Mouse (Mus musculus): ENCODE results near the gene Pced1b. TPM values are rescaled to one million over a fixed set of nuclear protein-coding genes. Genes with fewer than 3 reads are reported as not detected.

Pced1b gene
- polyA plus RNA-seq, 1 experiment from 2014 or later: 5.7 TPM

- H3K36me3 ChIP-seq (ENCODE audit: control insufficient read depth, insufficient read depth, low read length): no peaks in the 10 kb centered on the region
- DNase-seq: no peak
Observed at GRCm38 (mm10) chr15:97249322-97249721, 2.4 kb downstream of the Pced1b start.

GRCm38 (mm10) chr15:97252493-97253034, 5.7 kb downstream of the Pced1b start:
- DNase-seq (no peak), ATAC-seq (ENCODE audit: low FRiP score, low TSS enrichment) (no peak)
- H3K9me3 ChIP-seq (ENCODE audit: control insufficient read depth, low read length): no peaks in the 10 kb centered on the region
- no peak overlapping the region for H3K4me3 ChIP-seq (replicated peaks; ENCODE audit: low read depth, low read length)
- H3K27ac ChIP-seq (replicated peaks; ENCODE audit: low read depth, low read length): no peak overlapping the region
- peaks cover 5% of the 10 kb centered on the region; the same call in 1 of the 2 replicates for H3K4me1 ChIP-seq (ENCODE audit: control insufficient read depth, insufficient read depth, low read length)
- H3K36me3 ChIP-seq (ENCODE audit: control insufficient read depth, insufficient read depth, low read length): no peaks in the 10 kb centered on the region
- no peaks in the 10 kb centered on the region for H3K27me3 ChIP-seq (ENCODE audit: control insufficient read depth, insufficient read depth, low read length)
- WGBS: 85% methylated on average over 8 of the region's 8 CpGs
- no peak overlapping the region for H3K9ac ChIP-seq (replicated peaks; ENCODE audit: low read length)
- H3K4me2 ChIP-seq (ENCODE audit: low read length): no peak overlapping the region

More at GRCm38 (mm10) chr15:97249322-97249721, 2.4 kb downstream of the Pced1b start:
- Histone ChIP-seq H3K4me2 (ENCODE audit: low read length) (no peak overlapping the region), H3K27me3 (ENCODE audit: control insufficient read depth, insufficient read depth, low read length) (no peaks in the 10 kb centered on the region; the same call in 1 of the 2 replicates), H3K9ac (replicated peaks; ENCODE audit: low read length) (no peak overlapping the region), H3K4me3 (replicated peaks; ENCODE audit: low read depth, low read length) (no peak overlapping the region), H3K9me3 (ENCODE audit: control insufficient read depth, low read length) (no peaks in the 10 kb centered on the region), H3K4me1 (ENCODE audit: control insufficient read depth, insufficient read depth, low read length) (peaks cover 12% of the 10 kb centered on the region; the same call in 1 of the 2 replicates), H3K27ac (replicated peaks; ENCODE audit: low read depth, low read length) (no peak overlapping the region)
- ATAC-seq (ENCODE audit: low FRiP score, low TSS enrichment): no peak
- WGBS: 95% methylated on average over 10 of the region's 10 CpGs

GRCm38 (mm10) chr15:97254375-97254774, 7.5 kb downstream of the Pced1b start:
- 98% methylated on average over 4 of the region's 4 CpGs for WGBS
- no peaks in the 10 kb centered on the region for H3K4me1 ChIP-seq (ENCODE audit: control insufficient read depth, insufficient read depth, low read length)

GRCm38 (mm10) chr15:97255800-97256199, 8.9 kb downstream of the Pced1b start:
- no peaks in the 10 kb centered on the region for H3K4me1 ChIP-seq (ENCODE audit: control insufficient read depth, insufficient read depth, low read length)
- H3K4me2 ChIP-seq (ENCODE audit: low read length): no peak overlapping the region
- no peaks in the 10 kb centered on the region for H3K9me3 ChIP-seq (ENCODE audit: control insufficient read depth, low read length)
- H3K4me3 ChIP-seq (replicated peaks; ENCODE audit: low read depth, low read length): no peak overlapping the region
- H3K36me3 ChIP-seq (ENCODE audit: control insufficient read depth, insufficient read depth, low read length): no peaks in the 10 kb centered on the region
- H3K9ac ChIP-seq (replicated peaks; ENCODE audit: low read length): no peak overlapping the region
- no peaks in the 10 kb centered on the region for H3K27me3 ChIP-seq (ENCODE audit: control insufficient read depth, insufficient read depth, low read length)
- ATAC-seq (ENCODE audit: low FRiP score, low TSS enrichment) (no peak), DNase-seq (no peak)
- WGBS: 91% methylated on average over 3 of the region's 3 CpGs
- no peak overlapping the region for H3K27ac ChIP-seq (replicated peaks; ENCODE audit: low read depth, low read length)

More at GRCm38 (mm10) chr15:97254375-97254774, 7.5 kb downstream of the Pced1b start:
- Histone ChIP-seq H3K27ac (replicated peaks; ENCODE audit: low read depth, low read length) (no peak overlapping the region), H3K27me3 (ENCODE audit: control insufficient read depth, insufficient read depth, low read length) (no peaks in the 10 kb centered on the region), H3K4me3 (replicated peaks; ENCODE audit: low read depth, low read length) (no peak overlapping the region), H3K36me3 (ENCODE audit: control insufficient read depth, insufficient read depth, low read length) (no peaks in the 10 kb centered on the region), H3K9ac (replicated peaks; ENCODE audit: low read length) (no peak overlapping the region), H3K9me3 (ENCODE audit: control insufficient read depth, low read length) (no peaks in the 10 kb centered on the region), H3K4me2 (ENCODE audit: low read length) (no peak overlapping the region)
- ATAC-seq (ENCODE audit: low FRiP score, low TSS enrichment) (no peak), DNase-seq (no peak)

GRCm38 (mm10) chr15:97256411-97256810, 9.5 kb downstream of the Pced1b start:
- H3K36me3 ChIP-seq (ENCODE audit: control insufficient read depth, insufficient read depth, low read length): no peaks in the 10 kb centered on the region
- H3K4me3 ChIP-seq (replicated peaks; ENCODE audit: low read depth, low read length): no peak overlapping the region
- H3K27ac ChIP-seq (replicated peaks; ENCODE audit: low read depth, low read length): no peak overlapping the region
- no peak for DNase-seq
- 93% methylated on average over 11 of the region's 11 CpGs for WGBS
- no peak for ATAC-seq (ENCODE audit: low FRiP score, low TSS enrichment)
- H3K27me3 ChIP-seq (ENCODE audit: control insufficient read depth, insufficient read depth, low read length): no peaks in the 10 kb centered on the region
- H3K4me2 ChIP-seq (ENCODE audit: low read length): no peak overlapping the region
- H3K9ac ChIP-seq (replicated peaks; ENCODE audit: low read length): no peak overlapping the region
- H3K9me3 ChIP-seq (ENCODE audit: control insufficient read depth, low read length): no peaks in the 10 kb centered on the region
- H3K4me1 ChIP-seq (ENCODE audit: control insufficient read depth, insufficient read depth, low read length): no peaks in the 10 kb centered on the region

- Histone ChIP-seq H3K36me3 (ENCODE audit: control insufficient read depth, insufficient read depth, low read length) (no peaks in the 10 kb centered on the region), H3K9ac (replicated peaks; ENCODE audit: low read length) (no peak overlapping the region), H3K4me1 (ENCODE audit: control insufficient read depth, insufficient read depth, low read length) (no peaks in the 10 kb centered on the region), H3K27me3 (ENCODE audit: control insufficient read depth, insufficient read depth, low read length) (no peaks in the 10 kb centered on the region), H3K27ac (replicated peaks; ENCODE audit: low read depth, low read length) (no peak overlapping the region), H3K4me3 (replicated peaks; ENCODE audit: low read depth, low read length) (no peak overlapping the region), H3K4me2 (ENCODE audit: low read length) (no peak overlapping the region), H3K9me3 (ENCODE audit: control insufficient read depth, low read length) (no peaks in the 10 kb centered on the region)
- DNase-seq: no peak
- ATAC-seq (ENCODE audit: low FRiP score, low TSS enrichment): no peak
- 83% methylated on average over 8 of the region's 8 CpGs for WGBS
Observed at GRCm38 (mm10) chr15:97257206-97257775, 10.4 kb downstream of the Pced1b start.

GRCm38 (mm10) chr15:97258483-97259230, 11.8 kb downstream of the Pced1b start:
- Histone ChIP-seq H3K27me3 (ENCODE audit: control insufficient read depth, insufficient read depth, low read length) (no peaks in the 10 kb centered on the region), H3K4me3 (replicated peaks; ENCODE audit: low read depth, low read length) (no peak overlapping the region), H3K27ac (replicated peaks; ENCODE audit: low read depth, low read length) (no peak overlapping the region), H3K4me2 (ENCODE audit: low read length) (no peak overlapping the region), H3K36me3 (ENCODE audit: control insufficient read depth, insufficient read depth, low read length) (no peaks in the 10 kb centered on the region), H3K4me1 (ENCODE audit: control insufficient read depth, insufficient read depth, low read length) (no peaks in the 10 kb centered on the region), H3K9ac (replicated peaks; ENCODE audit: low read length) (no peak overlapping the region), H3K9me3 (ENCODE audit: control insufficient read depth, low read length) (no peaks in the 10 kb centered on the region)
- ATAC-seq (ENCODE audit: low FRiP score, low TSS enrichment) (no peak), DNase-seq (no peak)
- 89% methylated on average over 17 of the region's 17 CpGs for WGBS

- H3K9me3 ChIP-seq (ENCODE audit: control insufficient read depth, low read length): no peaks in the 10 kb centered on the region
- DNase-seq: no peak
- H3K4me2 ChIP-seq (ENCODE audit: low read length): no peak overlapping the region
- H3K27ac ChIP-seq (replicated peaks; ENCODE audit: low read depth, low read length): no peak overlapping the region
- no peaks in the 10 kb centered on the region for H3K36me3 ChIP-seq (ENCODE audit: control insufficient read depth, insufficient read depth, low read length)
- H3K9ac ChIP-seq (replicated peaks; ENCODE audit: low read length): no peak overlapping the region
- no peaks in the 10 kb centered on the region for H3K4me1 ChIP-seq (ENCODE audit: control insufficient read depth, insufficient read depth, low read length)
- ATAC-seq (ENCODE audit: low FRiP score, low TSS enrichment): no peak
- 80% methylated on average over 8 of the region's 8 CpGs for WGBS
- no peaks in the 10 kb centered on the region for H3K27me3 ChIP-seq (ENCODE audit: control insufficient read depth, insufficient read depth, low read length)
- H3K4me3 ChIP-seq (replicated peaks; ENCODE audit: low read depth, low read length): no peak overlapping the region
Observed at GRCm38 (mm10) chr15:97259300-97259699, 12.4 kb downstream of the Pced1b start.
